Mouse (Mus musculus) heart, postnatal 36 days (tissue): ENCODE data around the gene Strap. TPM values are rescaled to one million over a fixed set of nuclear protein-coding genes. Genes with fewer than 3 reads are reported as not detected.
"Not testable (repeated sequence)": the region's sequence is repeated elsewhere in the genome, so short reads cannot be mapped to it uniquely, and the experiment has no call there.

Experiments used
- DNase-seq, 2 experiments: peaks; one replicate each; pipeline ENCODE4 v3.0.0; 2021 to 2022
- intact Hi-C: fragments of 180-260 bp; cut with DNase I; formaldehyde crosslinking; loops from one replicate; pipeline ENCODE4 v1.15.1; 2025
- total RNA-seq, 2 experiments: library from RNA; stranded (reverse); gene quantifications; 2 replicates each; pipeline ENCODE4 v1.2.3; 2021

Strap gene
- 10 to 100 TPM; 89.3 to 92.3 TPM for total RNA-seq

DNA sequence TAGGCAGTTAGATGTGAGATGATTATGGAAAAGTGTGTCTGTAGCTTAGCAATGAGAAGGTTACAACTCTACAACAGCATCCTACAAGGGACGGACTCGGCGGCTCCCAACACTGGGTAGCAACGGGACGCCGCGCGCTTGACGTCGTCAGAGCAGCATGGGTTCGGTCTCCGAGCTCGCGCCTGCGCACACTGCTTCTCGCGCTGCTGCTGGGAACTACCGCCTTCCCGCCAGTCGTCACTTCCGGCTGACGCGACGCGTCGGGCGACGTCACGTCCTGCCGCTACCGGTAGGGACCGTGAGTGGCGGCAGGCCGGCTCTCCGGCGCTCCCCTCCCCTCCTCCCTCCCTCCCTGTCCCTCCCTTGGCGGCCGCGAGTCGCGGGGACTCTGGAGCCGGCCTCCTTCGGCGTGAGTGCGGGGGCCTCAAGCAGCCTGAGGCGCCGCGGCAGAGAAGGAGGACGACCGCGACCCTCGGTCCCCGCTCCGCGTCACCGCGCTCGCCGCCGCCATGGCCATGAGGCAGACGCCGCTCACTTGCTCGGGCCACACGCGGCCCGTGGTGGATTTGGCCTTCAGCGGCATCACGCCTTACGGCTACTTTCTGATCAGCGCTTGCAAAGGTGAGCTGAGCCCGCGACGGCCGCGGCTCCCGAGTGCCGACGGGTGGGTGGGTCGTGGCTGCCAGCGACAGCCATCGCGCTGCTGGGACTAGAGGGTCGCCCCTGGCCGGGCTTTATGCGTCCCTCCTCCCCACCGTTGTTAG is at the start of gene Strap:
TSS of gene Strap (plus strand) at position 233 of the 764 bp plus-strand sequence.
- intact Hi-C loops, result no loop called here
- peak; percentile 89 to 94 for DNase-seq

DNA sequence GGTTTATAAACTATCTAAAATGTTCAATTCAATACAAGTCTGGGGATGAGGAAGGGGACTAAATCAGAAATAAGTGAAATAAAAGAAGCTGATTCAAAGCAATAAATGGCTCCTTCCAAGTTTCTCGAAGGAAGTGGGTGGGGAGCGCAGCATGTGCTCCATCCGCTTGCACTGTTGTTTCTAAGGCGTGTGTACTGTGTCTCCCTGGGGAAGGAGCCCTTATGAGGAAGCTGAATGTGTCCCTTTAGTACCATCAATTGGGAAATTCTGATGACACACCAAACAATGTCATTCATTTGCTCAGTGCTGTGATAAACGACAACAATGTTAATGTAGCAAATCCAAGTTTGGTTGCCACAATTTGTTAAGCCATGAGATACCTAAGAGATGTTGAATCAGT is 47.2 kb upstream of the Strap start:
- intact Hi-C loops, result no loop called here
- DNase-seq, result no peak

DNA sequence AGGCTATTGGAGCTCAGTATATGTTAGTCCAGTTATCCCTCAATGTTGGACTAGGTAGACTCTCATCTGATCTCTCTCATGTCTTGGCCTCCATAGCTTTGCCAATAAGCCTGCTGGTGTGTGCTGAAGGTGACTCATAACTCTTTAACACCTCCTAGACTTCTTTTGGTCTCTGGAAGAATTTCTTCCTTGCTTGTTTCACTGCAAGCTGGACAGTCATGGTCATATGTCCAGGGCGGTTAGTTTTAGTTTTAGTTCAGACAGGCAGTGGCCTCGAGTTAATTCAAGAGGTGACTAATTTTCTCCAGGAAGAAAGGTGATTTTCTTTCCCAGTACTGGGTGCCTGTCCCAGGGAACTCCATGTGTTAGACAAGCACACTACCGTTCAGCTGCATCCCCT is 46.8 kb upstream of the Strap start:
- DNase-seq, result no peak
- intact Hi-C loops, result no loop called here

DNA sequence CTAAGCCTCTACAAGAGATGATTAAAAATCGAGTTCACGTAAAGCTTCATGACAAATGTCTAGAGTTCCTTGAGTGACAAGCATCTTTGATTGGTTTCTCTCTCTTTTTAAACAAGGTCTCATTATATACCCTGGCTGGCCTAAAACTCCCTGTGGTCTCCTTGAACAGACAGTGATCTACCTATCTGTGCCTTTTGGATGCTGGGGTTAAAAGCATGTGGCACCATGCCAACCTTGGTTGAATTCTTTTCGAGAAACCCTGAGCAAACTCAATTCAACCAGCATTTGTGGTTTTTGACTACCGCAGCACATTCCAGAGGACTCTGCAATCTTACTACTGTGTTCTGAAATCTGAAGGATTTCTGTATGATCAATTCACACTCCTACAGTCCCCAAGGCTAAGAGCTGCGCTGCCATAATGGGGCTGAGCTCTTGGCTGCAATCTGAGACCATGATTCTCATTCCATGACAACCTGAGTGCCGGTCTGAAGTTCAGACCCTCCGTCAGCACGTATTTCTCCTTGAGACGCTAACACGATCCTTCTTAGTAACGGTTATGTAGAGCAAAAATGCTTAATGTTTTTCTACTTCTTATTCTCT is 46.3 kb upstream of the Strap start:
- intact Hi-C loops, result no loop called here
- DNase-seq, result no peak

DNA sequence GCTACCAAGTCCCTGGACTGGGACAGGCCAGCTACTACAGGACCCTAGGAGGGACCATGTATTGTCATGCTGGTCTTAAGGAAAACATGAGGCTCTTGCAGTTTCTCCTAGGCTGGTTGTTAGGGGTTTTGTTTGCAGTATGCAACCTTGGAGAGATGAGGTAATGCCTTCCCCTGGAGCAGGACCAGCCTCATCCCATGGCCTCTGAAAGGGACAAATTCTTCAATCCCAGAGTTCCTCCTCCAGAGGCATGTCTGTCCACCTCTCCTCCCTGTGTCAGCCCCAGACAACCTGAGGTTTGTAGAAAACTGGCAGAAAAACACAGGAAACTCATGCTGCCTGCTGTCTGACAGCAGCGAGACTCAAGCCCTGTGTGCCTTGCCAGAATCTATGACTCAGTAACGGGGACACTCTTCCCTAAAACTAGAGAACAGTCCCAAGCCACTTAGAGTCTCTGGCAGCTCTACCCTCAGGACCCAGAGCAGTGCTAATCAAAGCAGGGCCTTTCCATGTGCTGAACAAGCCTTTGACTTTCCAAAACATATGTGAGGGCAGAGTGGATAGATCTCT is 44.2 kb upstream of the Strap start:
- DNase-seq, result peak; percentile 24 to 49
- intact Hi-C loops, result no loop called here

DNA sequence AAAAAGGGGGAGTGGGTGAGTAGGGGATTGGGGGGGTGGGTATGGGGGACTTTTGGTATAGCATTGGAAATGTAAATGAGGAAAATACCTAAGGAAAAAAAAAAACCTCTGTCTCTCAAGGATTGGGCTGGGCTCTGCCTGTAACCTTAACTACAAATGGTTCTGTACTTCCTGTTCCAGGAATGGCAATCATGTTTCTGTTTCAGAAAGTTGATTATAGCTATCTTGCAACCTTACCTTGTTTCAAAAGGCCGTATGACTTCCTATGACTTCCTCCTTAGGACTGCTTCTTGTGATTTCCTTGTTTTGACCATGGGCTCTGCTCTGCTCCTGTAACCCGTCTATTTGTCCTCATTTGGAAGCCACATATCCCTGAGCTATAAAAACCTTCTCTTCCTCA is 40.6 kb upstream of the Strap start:
- no peak for DNase-seq
- intact Hi-C loops, result no loop called here

DNA sequence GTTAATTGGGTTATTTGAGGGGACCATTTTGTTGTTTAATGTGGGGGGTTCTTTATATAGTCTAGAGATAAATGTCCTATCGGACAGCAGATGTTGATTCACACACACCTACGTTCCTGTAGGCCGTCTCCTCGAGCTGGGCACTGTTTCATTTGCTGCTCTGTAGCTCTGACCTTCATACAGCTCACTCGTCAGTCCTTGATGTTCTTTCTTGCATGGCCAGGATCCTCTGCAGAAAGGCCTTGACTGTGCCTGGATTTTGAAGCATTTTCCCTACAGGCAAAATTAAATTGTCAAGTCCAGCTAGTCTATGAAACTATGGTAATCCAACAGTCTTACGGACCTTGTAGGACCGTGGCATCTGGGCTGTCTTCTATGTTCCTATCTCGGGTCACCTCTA is 39.8 kb upstream of the Strap start:
- DNase-seq, result no peak
- intact Hi-C loops, result no loop called here

DNA sequence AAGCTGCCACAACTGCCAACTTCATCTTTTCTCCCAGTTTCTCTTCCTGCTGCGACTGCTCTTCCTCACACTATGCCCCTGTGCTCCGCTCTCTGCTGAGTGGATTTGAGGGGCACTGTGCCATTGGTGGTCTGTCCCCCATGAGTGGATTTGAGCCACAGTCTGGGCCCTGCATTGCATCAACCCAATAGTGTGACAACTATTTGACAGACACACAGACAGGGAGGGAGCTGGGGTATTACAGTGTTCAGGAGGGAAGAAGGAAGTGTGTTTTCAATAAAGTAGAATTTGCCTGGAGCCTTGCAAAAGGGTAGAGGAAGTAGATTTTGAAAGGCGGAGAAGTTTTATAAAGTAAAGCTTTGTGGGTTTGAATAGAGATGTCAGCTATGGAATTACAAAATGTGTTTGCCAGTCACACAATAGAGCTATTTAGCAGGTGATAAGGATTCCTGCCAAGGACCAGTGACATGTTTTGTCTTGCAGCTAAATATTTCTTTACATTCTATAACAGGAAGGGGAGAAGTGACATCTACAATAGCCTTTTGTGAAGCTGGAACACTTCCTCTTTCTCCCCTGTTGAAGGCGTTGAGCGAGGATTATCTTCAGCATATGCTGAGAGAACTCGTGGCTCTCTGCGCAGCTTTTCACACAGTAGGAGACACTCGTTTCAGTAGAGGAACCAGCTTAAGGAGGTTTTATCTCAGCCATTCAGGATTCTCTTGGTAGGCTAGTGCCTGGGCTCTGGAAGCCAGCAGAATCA is 38.3 kb upstream of the Strap start:
- no peak for DNase-seq

DNA sequence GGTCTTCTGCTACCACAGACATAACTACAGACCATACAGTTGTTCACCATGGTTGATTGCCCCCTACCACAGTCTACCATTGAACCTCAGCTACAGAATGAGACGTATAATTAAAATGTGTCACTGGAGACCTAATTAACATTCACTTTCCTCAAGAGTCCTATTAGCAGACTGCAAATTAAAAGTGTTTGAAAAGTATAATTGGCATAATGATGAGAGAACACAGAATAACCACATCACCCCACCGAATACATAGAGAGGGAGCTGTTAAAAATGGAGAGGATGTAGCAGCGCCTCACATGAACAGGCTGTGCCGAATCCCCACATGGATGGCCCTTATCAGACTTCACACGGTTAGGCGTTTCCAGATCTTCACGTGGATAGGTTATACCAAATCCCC is 35.4 kb upstream of the Strap start:
- intact Hi-C loops, result no loop called here
- no peak for DNase-seq

More for the DNA sequence above, 38.3 kb upstream of the Strap start:
- intact Hi-C loops, result no loop called here

DNA sequence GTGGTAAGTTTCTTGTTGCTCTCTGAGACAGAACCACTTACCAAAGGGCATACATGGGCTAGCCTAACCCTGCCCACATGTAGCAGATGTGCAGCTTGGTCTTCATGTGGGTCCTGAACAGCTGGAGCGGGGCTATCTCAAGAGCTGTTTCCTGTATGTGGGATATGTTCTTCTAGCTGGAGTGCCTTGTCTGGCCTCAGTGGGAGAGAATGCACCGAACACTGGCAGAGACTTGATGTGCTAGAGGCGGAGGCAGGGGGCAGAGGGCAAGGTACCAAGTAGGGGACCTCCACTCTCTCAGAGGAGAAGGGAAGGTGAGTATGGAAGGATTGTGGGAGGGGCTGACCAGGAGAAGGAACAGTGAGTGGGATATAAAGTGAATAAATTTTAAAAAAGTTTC is 32.7 kb upstream of the Strap start:
- intact Hi-C loops, result loop anchor here (5.0 kb wide), 2 partner anchors 35 to 145 kb away; no protein-coding TSS in a partner anchor
- no peak for DNase-seq

DNA sequence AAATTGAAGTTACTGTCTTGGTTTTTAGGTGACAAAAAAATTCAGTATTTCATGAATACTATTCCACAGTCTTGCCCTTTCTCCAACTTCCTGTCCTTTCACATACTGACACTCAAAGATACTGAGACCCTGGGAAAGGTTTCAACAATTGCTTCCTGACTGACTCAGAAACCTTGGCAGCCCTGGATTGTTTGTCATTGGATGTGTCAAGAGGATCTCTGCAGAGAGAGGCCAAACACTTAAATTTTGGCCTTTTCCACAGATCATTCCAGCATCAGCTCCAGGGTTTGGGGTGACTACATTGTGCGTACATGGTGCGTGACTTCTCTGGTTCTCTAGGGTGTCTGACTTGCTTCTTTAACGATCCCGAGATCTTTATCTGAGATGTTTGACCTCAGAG is 32.0 kb upstream of the Strap start:
- peak; percentile 30 to 38 for DNase-seq

DNA sequence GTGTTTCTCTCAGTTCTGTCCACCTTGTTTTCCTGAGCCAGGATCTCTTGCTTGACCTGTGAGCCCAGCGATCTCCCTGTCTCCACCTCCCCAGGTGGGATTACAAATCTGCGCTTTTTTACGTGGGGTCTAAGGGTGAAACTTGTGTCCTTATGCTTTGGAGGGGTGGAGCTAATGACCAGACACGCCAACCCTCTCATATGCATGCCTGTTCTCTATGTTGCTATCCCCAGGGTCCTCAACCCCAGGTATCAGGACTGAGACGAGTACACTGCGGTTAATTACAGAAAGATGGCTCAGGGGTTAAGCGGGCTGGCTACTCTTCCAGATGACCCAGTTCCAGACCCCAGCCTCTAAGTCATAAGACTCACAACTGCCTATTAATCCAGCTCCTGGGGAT is 31.4 kb upstream of the Strap start:
- intact Hi-C loops, result loop anchor here (5.0 kb wide), 2 partner anchors 36 to 146 kb away; no protein-coding TSS in a partner anchor
- no peak for DNase-seq

More for the DNA sequence above, 32.0 kb upstream of the Strap start:
- intact Hi-C loops, result loop anchor here (5.0 kb wide), 2 partner anchors 36 to 146 kb away; no protein-coding TSS in a partner anchor

DNA sequence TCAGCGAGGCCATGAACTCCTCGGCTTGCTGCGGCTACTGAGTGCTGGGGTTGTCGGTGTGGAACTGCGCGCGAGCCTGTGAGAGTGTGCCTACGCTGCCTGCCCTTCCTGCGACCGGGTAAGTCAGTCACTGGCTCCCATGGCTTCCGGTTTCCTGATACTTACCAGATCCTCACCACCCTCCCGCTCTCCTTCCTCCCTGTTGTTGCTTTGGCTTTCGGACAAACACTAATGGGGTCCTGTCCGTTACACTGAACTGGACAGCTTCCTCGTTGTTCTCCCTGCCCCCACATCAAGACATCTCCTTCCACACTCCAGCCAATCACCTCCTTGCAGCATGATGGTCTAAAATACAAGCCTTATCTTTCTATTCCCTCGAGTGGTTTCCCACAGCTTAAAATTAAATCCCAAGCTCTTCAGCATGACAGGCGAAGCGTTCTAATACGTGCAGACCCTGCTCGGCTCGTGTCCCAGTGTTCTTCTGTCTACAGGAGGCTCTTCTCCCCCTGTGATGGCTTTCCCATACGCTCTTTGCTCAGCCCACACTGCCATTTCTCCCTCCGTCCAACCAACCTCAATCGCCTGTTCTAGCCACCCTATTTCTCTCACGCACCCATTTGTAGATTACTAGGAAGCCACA is 30.5 kb upstream of the Strap start:
- intact Hi-C loops, result loop anchor here (5.0 kb wide), 2 partner anchors 37 to 147 kb away; no protein-coding TSS in a partner anchor
- peak; percentile 52 to 60 for DNase-seq

DNA sequence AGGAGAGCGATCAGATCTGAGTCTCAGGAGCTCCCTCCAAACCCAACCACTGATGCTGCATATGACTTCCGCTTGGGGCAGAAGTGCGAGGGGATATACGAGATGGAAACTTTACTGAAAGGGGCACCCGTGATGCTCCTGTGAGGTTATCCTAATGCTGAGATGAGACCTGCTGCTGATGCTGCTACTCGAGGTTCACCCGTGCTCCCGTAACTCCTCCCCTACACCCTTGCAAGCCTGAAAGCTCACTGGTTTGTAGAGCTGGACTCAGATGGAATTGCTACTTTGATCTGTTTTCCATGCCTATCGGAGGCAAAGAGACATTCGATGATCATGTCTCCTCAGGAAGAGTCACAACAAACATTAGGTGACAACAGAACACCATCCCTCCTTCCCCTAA is 28.7 kb upstream of the Strap start:
- intact Hi-C loops, result no loop called here
- no peak for DNase-seq

DNA sequence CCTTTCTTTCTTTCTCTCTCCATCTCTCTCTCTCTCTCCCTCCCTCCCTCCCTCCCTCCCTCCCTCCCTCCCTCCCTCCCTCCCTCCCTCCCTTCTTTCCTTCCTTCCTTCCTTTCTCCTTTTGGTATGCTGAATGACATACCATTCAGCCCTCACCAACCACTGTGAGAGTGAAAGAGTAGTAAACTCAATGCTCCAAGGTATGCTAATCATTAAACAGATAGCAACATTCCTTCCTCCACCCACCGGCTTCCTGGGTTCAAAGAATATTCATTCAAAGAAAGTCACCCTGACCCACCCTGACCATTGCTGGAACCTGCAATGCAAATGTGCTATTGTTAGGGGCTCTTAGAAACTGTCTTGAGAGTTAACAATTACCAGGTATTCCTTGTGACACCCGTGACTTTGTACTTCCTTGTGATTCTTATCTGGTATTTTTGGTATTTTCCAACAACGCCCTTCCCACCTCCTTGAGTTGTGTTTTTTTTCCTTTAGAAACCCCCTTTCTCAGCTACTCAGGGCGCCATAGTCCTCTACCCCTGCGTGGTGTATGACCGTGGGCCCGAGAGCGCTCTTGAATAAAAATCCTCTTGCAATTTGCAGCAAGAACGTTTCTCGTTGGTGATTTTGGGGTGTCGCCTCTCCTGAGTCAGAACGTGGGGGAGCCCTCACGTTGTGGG is 26.0 kb upstream of the Strap start:
- DNase-seq, intact Hi-C loops: not testable (repeated sequence)

DNA sequence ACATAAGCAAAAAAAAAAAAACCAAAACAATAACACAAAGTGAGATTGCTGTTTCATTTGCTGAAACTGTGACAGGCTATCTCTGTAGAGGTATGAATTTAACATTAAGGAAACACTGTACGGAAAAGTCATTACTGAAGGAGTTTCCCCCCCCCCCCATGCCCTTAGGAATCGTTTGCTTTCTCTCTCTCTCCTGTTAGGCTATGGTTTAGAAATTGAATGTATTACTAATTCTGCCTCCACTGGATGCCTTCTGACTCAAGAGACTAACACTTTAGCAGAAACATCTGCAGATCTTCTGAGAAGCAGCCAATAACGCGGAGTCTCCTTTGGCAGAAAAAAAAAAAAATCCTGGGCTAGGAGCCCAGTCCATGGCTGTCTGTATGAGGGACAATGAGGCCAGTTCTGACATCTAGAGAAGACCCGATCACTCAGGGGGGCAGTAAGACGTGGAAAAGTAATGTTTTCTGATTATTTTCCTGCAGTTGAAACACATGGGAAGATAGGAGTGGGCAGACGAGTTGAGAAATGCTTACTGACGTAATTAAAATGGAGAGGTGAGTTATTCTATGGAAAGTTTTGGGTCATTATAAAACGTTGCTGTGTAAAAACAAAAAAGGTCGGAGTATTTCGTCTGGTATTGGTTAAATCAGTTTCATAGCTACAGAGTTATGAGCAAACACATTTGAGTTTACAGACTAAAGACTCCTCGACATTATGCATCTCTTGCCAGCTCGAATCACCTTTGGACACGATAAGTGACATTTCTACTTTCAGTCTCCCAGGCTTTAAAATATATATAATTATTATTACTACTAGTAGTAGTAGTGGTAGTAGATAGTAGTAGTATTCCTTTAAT is 24.5 kb upstream of the Strap start:
- peak; percentile 27 to 44 for DNase-seq
- intact Hi-C loops, result no loop called here

DNA sequence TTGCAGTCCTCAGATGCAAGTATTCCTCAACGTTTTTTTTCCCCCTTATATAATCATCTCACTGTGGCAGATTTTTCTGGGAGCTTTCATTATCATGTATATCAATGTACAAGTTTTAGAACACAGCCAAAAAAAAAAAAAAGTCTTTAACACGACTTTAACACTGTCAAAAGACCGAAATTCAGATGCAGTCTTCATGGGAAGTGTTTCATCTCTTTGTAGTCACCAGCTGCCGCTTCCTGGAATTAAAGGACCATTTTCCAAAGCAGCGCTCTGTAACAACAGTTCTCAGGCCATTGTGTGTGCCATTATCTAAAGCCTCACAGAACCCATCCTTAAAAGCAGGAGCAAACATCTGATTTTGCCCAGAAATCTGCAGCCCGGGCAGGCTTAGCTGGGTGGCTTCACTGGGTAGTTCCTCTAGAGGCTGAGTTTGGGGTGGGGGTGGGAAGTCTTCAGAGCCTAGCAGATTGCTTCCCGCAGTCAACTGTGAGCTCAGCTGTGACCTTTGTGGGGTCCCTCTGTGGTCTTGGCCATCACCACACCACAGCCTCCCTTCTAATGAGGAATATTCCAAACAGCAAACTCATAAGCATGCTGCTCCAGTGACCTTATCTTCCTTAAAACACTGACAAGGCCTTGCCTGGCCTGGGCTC is 22.1 kb upstream of the Strap start:
- intact Hi-C loops, result no loop called here
- DNase-seq, result no peak

DNA sequence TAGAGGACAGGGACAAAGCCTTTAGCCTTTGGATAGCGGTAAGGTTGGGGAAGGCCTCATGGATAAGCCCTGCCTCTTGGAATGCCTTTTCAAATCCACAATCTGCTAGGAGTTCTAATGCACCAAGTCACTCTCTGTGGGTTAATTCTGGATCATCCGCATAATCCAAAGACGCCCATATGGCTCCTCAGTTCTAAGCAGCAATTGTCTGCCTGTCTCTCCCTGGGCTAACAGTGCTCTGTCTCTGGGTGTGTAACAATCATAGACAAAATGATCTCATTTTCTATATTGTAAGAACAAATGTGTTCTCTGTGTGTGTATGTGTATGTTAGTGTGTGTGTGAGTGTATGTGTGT is 21.6 kb upstream of the Strap start:
- no peak for DNase-seq
- intact Hi-C loops, result no loop called here

DNA sequence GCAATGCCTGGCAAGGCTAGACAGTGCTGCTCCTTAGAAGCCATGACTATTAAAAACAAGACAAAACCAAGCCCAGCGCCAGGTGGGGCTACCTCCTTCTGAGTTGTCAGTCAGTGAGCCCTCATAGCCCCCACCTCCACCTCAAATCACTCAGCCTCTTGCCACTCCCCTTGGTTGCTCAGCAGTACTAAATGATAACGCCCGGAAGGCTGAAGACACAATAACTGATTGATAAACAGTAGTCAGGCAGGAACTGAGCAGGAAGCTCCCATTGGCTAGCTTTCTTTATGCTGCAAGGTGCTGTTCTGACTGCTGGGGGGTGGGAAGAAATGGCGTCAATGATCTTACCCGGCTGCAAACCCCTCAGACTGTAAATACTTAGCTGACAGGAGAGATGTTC is 18.1 kb upstream of the Strap start:
- DNase-seq, result no peak
- intact Hi-C loops, result no loop called here
